Mouse (Mus musculus): Measurements from ENCODE around the gene Ing1. TPM values are rescaled to one million over a fixed set of nuclear protein-coding genes. Genes with fewer than 3 reads are reported as not detected.
"Not testable (repeated sequence)": the region's sequence is repeated elsewhere in the genome, so short reads cannot be mapped to it uniquely, and the experiment has no call there.

The Ing1 gene
- polyA plus RNA-seq, 1 experiment = 44.1 TPM

DNA sequence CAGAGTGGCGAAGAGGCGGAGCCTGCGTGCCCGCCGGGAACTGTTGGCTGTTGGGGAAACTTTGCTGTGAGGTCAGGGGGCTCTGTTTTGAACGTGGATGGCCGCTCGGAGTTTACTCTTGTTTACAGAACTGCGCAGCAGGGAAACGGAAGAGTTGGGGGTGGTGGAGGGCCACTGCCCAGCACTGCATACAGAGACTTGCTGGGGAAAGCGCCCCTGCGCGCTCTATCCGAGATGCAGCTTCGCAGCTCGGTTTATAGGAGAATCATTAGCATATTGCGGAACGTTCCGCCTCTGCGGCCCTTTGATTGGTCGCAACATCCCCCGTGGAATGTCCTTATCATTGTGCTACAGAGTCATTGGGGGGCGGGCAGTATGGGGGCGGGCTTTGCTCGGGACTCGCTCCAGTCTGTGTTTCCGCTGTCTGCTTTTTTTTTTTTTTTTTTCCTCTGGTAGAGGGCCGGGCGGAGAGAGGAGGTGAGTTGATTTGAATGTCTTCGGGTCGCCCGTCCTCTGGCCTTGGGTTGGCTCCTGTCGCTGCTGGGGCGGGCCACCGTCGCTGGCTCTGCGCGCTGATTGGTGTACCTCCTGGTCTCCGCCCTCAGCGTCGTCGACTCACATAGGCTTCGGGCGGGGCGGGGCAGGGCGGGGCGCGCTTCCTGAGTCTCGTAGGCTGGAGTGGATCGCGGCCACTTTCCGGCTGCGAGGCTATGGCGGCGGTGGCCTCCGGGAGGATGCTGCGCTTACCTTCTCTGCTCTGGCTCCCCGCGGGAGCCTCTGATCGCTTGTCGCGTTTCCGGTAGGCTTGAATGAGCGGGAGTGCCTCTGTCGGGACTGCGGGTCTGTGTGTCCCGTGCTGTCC, 2.6 kb downstream of the Ing1 start:
- Histone ChIP-seq H3K4me3 (ENCODE audit: insufficient read depth, low read length) (peak overlapping the region; percentile 77), H3K4me1 (ENCODE audit: control insufficient read depth, insufficient read depth, low read length) (0 out of 2 replicates have a peak, but pooled peaks cover 1% of the 10 kb centered on the region), H3K27ac (ENCODE audit: insufficient read depth, low read length) (peak overlapping the region; percentile 43)
- TF ChIP-seq CTCF (IDR thresholded peaks at IDR 0.05; ENCODE audit: borderline replicate concordance, insufficient read depth, low read length) (no peak), POLR2A (IDR thresholded peaks at IDR 0.05; ENCODE audit: low read depth, low read length) (peak; percentile 100)

- 0 out of 2 replicates have a peak overlapping the region, but pooled peaks have one; percentile 8 for H3K4me3 ChIP-seq (ENCODE audit: insufficient read depth, low read length)
- H3K27ac ChIP-seq (ENCODE audit: insufficient read depth, low read length) = no peak overlapping the region
- H3K4me1 ChIP-seq (ENCODE audit: control insufficient read depth, insufficient read depth, low read length) = 0 out of 2 replicates have a peak, but pooled peaks cover 1% of the 10 kb centered on the region
- TF ChIP-seq CTCF (IDR thresholded peaks at IDR 0.05; ENCODE audit: borderline replicate concordance, insufficient read depth, low read length) = no peak
- no peak for TF ChIP-seq POLR2A (IDR thresholded peaks at IDR 0.05; ENCODE audit: low read depth, low read length)
Observed at GRCm38 (mm10) chr8:11559511-11559910, 4.1 kb downstream of the Ing1 start.

GRCm38 (mm10) chr8:11560220-11560619, 4.8 kb downstream of the Ing1 start:
- no peak overlapping the region for H3K4me3 ChIP-seq (ENCODE audit: insufficient read depth, low read length)
- TF ChIP-seq POLR2A (IDR thresholded peaks at IDR 0.05; ENCODE audit: low read depth, low read length) = no peak
- no peak for TF ChIP-seq CTCF (IDR thresholded peaks at IDR 0.05; ENCODE audit: borderline replicate concordance, insufficient read depth, low read length)
- H3K4me1 ChIP-seq (ENCODE audit: control insufficient read depth, insufficient read depth, low read length) = 0 out of 2 replicates have a peak, but pooled peaks cover 1% of the 10 kb centered on the region
- H3K27ac ChIP-seq (ENCODE audit: insufficient read depth, low read length) = no peak overlapping the region

GRCm38 (mm10) chr8:11564236-11564635, 8.9 kb downstream of the Ing1 start:
- H3K4me1 ChIP-seq (ENCODE audit: control insufficient read depth, insufficient read depth, low read length) = 0 out of 2 replicates have a peak, but pooled peaks cover 1% of the 10 kb centered on the region
- TF ChIP-seq CTCF (IDR thresholded peaks at IDR 0.05; ENCODE audit: borderline replicate concordance, insufficient read depth, low read length) (no peak), POLR2A (IDR thresholded peaks at IDR 0.05; ENCODE audit: low read depth, low read length) (no peak)
- H3K4me3 ChIP-seq (ENCODE audit: insufficient read depth, low read length) = no peak overlapping the region
- no peak overlapping the region for H3K27ac ChIP-seq (ENCODE audit: insufficient read depth, low read length)

DNA sequence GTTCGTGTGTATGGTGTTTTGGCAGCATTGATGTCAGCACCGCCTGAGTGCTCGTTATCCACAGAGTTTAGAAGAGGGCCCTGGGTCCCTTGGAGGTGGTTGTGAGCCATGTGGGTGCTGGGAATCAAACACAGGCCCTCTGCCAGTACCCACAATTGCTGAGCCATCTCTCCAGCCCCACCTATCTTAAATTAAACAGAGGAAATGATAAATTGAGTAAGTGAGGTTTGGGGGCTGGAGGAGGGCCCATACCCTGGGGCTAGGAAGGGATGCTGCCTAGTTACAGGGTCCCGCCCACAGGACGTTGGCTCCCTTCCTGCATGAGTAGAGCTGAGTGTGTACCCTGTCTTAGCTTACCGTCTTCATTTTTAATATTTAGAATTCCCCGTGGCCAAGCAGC, 9.3 kb downstream of the Ing1 start:
- no peak overlapping the region for H3K27ac ChIP-seq (ENCODE audit: insufficient read depth, low read length)
- no peak overlapping the region for H3K4me3 ChIP-seq (ENCODE audit: insufficient read depth, low read length)
- 0 out of 2 replicates have a peak, but pooled peaks cover 1% of the 10 kb centered on the region for H3K4me1 ChIP-seq (ENCODE audit: control insufficient read depth, insufficient read depth, low read length)
- no peak for TF ChIP-seq POLR2A (IDR thresholded peaks at IDR 0.05; ENCODE audit: low read depth, low read length)
- TF ChIP-seq CTCF (IDR thresholded peaks at IDR 0.05; ENCODE audit: borderline replicate concordance, insufficient read depth, low read length) = no peak

GRCm38 (mm10) chr8:11568193-11568592, 12.8 kb downstream of the Ing1 start:
- H3K4me3 ChIP-seq (ENCODE audit: insufficient read depth, low read length); H3K27ac ChIP-seq (ENCODE audit: insufficient read depth, low read length); H3K4me1 ChIP-seq (ENCODE audit: control insufficient read depth, insufficient read depth, low read length): not testable (repeated sequence)

DNA sequence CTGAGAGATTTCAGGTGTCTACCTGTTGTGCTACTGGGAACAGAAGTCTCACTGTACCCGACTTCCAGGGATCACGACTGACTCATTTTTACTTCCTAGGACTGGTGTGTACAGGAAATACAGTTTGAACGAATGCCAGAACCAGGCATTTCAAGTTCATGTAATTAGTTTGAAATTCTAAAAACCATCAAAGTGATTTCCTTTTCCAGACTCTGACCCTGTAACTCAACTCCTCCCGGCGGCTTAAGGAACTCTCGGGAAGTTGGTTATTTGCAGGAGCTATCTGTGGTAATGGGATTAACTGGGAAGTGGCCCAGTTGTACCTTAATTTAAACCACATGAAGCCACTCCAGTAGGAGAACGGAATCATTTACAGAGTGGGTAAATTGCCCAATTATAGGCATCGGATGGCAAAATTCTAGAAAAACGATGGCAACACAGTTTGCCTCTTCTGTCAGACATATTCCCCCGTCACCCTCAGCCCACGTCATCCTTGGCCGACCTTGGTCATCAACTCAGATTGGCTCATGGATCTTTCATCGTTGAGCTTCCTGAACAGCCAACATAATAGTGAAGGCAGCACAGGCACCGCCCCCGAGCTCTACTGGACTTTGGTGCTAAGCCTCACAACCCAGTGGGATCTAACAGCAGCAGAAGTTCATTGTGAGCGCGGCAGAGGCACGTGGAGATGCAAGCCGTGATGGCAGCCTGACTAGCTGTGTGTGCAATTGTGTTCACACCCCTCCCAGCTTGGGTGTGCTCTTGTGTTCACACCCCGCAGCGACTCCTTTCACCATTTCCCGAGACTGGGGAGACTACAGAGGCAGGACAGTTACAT, 14.1 kb downstream of the Ing1 start:
- TF ChIP-seq POLR2A (IDR thresholded peaks at IDR 0.05; ENCODE audit: low read depth, low read length) (no peak), CTCF (IDR thresholded peaks at IDR 0.05; ENCODE audit: borderline replicate concordance, insufficient read depth, low read length) (no peak)
- no peaks in the 10 kb centered on the region for H3K4me1 ChIP-seq (ENCODE audit: control insufficient read depth, insufficient read depth, low read length)
- H3K27ac ChIP-seq (ENCODE audit: insufficient read depth, low read length) = no peak overlapping the region
- no peak overlapping the region for H3K4me3 ChIP-seq (ENCODE audit: insufficient read depth, low read length)

GRCm38 (mm10) chr8:11570742-11571141, 15.4 kb downstream of the Ing1 start:
- no peaks in the 10 kb centered on the region for H3K4me1 ChIP-seq (ENCODE audit: control insufficient read depth, insufficient read depth, low read length)
- H3K27ac ChIP-seq (ENCODE audit: insufficient read depth, low read length) = no peak overlapping the region
- TF ChIP-seq POLR2A (IDR thresholded peaks at IDR 0.05; ENCODE audit: low read depth, low read length) = no peak
- no peak for TF ChIP-seq CTCF (IDR thresholded peaks at IDR 0.05; ENCODE audit: borderline replicate concordance, insufficient read depth, low read length)
- no peak overlapping the region for H3K4me3 ChIP-seq (ENCODE audit: insufficient read depth, low read length)

DNA sequence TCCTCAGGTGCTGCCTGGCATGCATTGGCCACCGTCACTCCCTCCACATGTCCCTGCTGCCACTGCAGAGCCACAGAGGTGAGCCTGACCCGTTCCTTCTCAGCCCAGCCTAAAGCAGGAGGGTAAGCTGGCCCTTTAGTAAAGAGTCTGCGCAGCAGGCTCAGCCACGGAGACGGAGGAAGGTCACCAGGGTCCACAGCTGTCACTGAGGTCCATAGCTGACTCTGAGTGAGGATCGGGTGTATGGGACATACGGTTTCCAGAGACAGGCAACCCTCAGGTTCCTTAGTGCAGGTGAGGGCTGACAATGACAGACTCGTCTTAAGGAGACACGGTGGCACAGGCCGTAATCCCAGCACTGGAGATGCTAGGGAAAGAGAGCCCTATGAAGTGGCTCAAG, 16.6 kb downstream of the Ing1 start:
- H3K27ac ChIP-seq (ENCODE audit: insufficient read depth, low read length) = no peak overlapping the region
- H3K4me1 ChIP-seq (ENCODE audit: control insufficient read depth, insufficient read depth, low read length) = no peaks in the 10 kb centered on the region
- TF ChIP-seq POLR2A (IDR thresholded peaks at IDR 0.05; ENCODE audit: low read depth, low read length) = no peak
- no peak for TF ChIP-seq CTCF (IDR thresholded peaks at IDR 0.05; ENCODE audit: borderline replicate concordance, insufficient read depth, low read length)
- no peak overlapping the region for H3K4me3 ChIP-seq (ENCODE audit: insufficient read depth, low read length)

- Histone ChIP-seq H3K27ac (ENCODE audit: insufficient read depth, low read length) (no peak overlapping the region), H3K4me1 (ENCODE audit: control insufficient read depth, insufficient read depth, low read length) (no peaks in the 10 kb centered on the region)
Observed at GRCm38 (mm10) chr8:11572428-11572827, 17.1 kb downstream of the Ing1 start.

More at GRCm38 (mm10) chr8:11572428-11572827, 17.1 kb downstream of the Ing1 start:
- no peak overlapping the region for H3K4me3 ChIP-seq (ENCODE audit: insufficient read depth, low read length)
- TF ChIP-seq POLR2A (IDR thresholded peaks at IDR 0.05; ENCODE audit: low read depth, low read length) = no peak
- TF ChIP-seq CTCF (IDR thresholded peaks at IDR 0.05; ENCODE audit: borderline replicate concordance, insufficient read depth, low read length) = no peak
